Mouse (Mus musculus): ENCODE data around the gene D10Wsu102e.
"Not testable (repeated sequence)": the region's sequence is repeated elsewhere in the genome, so short reads cannot be mapped to it uniquely, and the experiment has no call there.

The D10Wsu102e gene

DNA sequence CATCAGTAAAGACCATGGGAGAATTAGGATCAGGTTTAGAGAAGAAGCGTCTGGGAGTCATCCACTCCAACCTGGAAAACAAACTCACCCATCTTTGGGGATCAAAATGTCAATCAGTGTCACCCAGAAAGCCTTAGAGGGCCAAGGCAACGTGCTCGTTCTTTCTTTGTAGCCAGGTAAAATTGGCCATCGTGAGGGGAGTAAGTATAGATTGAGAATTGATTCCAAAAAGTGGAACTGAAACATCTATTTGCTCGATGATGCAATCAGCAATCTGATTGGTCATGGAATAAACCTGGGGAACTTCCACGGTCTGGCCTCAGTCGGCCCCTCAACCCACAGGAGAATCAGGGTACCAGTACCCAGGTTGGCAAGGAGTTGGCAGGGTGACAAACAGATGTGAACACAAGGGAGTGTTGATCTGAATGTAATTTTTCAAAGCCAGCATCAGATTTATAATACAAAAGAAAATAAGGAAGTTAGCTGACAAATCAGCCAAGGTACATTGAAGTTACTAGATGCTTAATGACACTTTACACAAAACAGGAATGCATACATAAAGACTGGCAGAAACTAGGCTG lies 25.4 kb downstream of the D10Wsu102e start:
- DNase-seq (ENCODE audit: low spot score in 2 of 2), result no peak

DNA sequence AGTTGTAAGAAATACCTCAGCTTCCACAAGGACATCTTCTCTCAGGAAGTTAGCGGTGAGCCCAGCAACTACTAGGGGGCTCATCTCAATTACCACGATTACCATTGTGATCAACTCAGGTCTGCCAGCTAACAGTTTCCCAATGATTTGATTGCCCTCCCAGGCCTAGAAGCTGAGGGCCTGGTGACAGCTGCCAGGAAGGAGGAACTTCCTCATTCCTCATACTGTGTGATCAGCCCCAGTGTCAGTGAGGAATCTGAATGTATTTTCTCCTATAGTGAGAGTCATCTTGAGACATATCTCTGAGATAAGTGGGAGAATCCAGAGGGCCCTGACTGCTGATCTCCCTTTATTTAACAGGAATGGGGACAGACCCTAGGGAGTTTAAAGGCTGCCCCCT lies 37.3 kb downstream of the D10Wsu102e start:
- no peak for DNase-seq (ENCODE audit: low spot score in 2 of 2)

DNA sequence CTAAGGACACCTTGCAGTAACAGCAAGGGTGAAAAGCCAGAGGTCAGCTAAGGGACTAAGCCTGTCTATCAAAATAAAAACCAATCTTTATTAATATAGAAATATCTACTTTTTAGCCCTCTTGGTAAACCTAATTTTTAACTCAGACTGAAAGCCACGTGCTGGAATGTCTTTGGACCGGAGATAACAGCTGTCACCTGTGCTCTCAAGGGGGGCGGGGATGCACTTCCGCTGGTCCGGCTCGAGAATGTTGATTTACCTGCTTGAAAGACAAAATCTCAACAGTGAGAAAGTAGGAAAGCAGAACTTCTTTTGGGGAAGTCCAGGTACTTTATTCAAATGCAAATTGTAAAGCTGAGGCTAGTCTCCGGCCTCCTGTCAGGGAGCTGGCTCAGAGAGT lies 40.9 kb downstream of the D10Wsu102e start:
- not testable (repeated sequence) for DNase-seq (ENCODE audit: low spot score in 2 of 2)

DNA sequence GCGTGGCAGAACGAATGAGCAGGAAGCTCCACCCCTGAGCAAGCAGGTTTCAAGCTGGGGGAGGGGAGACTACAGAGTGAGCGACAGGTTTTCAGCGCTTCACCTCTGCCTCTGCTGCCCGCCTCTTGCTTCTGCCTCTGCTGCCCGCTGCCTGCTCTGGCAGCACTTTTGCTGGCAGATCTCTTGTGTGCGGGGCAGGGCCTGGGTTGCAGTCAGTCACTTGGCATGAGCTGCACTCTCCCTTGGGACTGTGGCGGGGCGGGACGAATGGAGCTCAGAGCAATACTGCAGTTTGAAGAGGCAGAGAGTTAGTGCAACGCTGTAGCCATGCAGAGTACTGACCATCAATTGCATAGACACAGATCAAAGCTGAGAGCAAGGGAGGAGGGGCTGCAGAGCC lies 45.0 kb downstream of the D10Wsu102e start:
- no peak for DNase-seq (ENCODE audit: low spot score in 2 of 2)

DNA sequence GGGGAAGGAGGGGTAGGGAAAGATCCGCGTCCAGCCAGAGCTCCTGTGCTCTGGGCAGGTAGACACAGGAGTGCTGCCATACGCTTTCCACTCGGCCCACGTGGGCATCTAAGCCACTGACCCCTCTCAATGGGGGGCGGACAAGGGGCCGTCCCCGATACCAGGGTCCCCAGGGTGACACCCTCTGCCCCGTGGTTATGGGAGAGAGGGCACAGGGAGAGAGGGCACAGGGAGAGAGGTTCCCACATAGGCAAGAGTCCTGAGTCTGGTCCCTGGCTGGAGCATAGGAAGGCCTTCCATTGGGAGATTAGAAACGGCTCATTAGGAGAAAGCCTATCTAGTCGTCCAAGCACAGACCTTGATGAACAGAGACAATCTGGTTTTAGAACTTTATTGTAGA lies 45.7 kb downstream of the D10Wsu102e start:
- no peak for DNase-seq (ENCODE audit: low spot score in 2 of 2)

DNA sequence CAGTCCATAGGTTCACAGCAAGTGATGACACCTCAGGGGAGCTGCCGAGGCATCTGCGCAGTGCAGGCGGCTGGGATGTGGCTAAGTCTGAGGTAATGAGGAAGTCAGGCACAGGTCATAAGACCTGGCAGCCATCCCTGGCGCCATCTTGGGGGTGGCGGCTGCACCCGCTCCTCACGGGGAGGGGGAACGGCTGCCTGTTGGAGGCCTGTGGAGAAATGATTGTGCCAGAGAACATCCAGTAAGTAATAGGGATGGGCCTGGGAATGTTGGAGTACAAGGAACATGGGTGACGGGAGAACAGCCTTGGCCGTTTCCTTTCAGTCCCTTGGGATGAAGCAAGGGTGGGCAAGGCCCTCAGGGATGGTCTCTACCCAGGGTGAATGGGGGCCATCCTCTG lies 47.1 kb downstream of the D10Wsu102e start:
- no peak for DNase-seq (ENCODE audit: low spot score in 2 of 2)

DNA sequence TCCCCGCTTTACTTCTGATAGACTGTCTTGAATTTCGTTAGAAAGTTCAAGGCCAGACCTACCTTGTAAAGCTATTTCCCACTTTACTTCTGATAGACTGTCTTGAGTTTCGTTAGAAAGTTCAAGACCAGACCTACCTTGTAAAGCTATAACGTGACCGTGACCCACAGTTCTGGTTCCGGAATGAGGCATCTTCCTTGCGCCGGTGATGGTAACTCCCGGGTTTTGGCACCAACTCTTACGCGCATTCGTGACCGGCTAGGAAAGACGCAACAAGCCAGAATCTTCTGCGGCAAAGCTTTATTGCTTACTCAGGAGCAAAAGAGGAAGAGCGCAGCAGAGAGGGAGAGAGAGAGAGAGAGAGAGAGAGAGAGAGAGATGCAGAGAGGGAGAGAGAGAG lies 58.4 kb downstream of the D10Wsu102e start:
- not testable (repeated sequence) for DNase-seq (ENCODE audit: low spot score in 2 of 2)

DNA sequence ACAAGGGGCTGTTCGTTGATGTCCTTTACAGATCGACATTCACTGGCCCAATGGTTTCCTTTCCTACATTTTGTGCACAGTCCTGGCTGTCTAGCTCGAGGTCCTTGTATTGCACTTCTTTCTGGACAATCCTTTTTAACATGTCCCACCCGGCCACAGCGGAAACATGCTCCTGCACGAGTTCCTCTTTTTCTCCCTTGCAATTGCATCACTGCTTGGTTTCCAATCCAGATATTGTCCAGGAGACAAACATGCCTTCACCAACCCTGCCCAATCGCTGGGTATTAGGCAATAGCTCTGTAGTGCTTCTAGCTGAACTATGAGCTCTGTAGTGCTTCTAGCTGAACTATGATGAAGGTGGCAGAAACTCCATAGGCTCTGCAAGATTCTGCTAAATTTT lies 88.6 kb downstream of the D10Wsu102e start:
- no peak for DNase-seq (ENCODE audit: low spot score in 2 of 2)

DNA sequence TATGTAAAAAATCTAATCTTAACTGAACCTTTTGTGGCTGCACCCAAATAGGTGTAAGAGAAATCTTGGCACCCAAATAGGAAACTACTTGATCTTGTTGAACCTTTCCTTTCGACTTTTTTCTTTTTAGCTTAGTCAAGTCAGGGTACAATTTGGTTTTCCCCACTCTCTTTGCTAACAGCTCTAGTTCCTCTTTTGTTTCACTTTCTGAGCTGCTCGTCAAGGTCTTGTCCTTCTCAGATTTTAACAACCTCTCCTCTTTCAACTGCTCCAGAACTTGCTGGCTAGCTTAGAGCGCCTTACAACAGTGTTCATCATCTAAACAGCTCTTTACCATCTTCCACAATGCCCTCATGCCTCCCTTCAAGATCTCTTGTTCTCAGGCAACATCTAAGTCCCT lies 97.5 kb downstream of the D10Wsu102e start:
- no peak for DNase-seq (ENCODE audit: low spot score in 2 of 2)

DNA sequence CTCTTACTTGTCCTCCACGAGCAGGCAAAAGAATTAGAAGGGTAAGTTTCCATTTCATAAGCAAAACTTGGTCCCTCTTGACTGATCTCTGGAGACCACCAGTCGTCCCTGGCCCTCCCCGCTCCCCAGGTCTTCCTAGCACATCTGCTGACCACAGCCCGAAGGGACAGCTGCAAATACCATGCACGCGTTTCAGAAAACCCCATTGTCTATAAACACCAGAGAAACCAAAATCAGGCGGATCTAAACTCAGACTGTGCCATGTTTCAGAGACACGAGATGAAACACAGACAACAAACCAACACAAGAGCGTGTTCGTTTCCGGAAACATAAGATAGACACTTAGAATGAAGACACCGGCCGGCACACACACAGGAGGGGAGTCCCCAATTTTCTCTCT lies 115.2 kb downstream of the D10Wsu102e start:
- no peak for DNase-seq (ENCODE audit: low spot score in 2 of 2)

DNA sequence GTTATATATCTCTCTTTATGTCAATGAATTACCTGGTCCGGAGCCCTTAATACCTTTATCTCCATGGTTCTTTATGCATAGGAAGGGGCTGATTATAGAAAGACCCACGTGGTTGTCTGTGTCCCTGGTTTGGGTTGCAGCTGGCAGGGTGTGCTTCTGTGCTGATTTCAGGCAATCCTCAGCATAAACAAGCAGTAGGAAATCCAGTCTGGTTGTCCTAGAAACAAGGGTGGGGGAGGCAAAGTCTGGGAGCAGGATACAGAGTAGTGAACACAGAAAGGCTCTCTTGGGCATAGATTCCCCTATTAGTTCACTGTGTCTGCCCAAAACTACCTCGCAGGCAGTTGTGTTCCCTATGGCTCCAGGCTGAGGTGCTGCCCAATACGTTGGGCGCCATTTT lies 117.3 kb downstream of the D10Wsu102e start:
- no peak for DNase-seq (ENCODE audit: low spot score in 2 of 2)

DNA sequence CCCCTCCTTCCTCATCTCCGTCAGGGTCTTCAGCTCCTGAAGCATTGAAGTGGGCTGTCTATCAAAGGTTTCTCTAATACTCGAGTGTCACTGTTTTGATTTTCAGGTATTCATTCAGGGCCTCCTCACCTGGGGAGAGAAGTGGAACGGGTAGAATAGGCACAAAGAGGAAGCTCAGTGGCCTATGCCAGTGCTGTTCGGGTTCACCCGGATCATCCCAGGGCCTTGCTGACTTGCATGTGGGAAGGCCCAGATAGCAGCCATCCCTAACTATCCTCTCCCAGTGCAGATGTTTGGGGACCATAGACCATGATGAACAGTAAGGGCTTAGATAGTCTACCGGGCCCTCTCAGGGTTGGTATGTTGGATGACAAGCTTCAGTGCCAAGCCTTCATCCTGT lies 130.5 kb downstream of the D10Wsu102e start:
- DNase-seq (ENCODE audit: low spot score in 2 of 2), result no peak

DNA sequence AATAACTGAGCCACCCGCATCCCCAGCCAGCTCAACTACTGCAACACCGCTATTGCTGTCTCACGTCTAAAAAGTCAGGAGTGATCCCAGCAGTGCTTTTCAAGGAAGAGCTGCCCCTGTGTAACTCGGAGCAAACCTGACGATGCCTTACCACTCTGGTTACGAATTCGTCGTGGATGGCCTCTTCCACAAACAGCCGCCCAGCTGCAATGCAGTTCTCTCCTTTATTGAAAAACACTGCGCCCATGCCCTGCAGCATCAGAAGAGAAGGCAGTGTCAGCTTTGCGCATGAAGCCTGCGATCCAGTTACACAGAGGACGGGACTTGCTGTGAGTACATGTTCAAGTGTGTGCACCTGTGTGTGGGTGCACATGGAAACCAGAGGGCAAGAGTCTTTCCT lies 137.3 kb downstream of the D10Wsu102e start:
- no peak for DNase-seq (ENCODE audit: low spot score in 2 of 2)

DNA sequence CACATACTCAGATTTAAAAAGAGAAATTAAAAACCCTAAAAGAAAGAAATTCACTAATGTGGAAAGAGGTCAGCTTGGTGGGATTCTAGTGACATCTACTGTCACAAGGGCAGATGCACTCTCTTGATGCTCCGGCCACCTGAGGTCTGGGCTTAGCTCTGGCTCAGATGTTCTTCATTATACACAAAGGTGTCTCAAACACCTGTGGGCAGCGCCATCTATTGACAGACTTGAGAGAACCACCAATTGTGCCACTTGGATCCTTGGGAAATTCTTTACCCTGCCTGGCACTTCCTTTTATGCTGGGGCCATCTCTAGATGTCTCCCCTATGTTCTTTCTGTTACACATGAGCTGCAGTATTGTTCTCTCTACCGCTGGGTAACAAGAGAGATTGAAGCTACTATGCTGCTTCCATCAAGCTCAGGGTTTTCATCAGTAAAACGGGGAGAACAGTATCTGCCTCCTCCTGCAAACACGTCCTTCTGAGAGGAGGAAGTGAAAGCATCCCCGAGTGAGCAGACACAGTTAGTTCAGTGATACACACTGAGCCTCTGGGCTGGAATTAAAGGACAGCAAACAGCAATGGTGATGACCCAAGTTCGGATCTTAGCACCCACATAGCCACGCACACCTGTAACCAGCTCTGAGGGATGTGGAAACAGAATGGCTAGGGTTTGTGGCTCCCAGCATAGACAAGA lies 149.1 kb downstream of the D10Wsu102e start:
- DNase-seq (ENCODE audit: low spot score in 2 of 2), result no peak

DNA sequence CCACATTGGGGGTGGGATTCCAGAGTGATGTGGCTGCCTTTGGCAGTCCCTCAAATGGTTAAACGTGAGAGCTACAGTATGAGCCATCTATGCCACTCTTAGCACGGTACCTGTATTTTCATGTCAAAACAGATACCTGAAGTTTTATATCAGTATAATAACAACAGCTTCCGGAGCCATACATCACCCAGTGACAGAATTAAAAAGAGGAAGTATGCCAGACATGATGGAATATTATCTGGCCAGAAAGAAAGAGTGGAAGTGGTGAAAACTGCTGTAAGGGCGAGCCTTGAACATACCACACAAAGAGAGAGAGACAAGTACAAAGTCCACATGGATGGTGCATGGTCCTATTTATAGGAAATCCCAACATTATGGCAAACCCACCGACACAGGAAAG lies 151.3 kb downstream of the D10Wsu102e start:
- DNase-seq (ENCODE audit: low spot score in 2 of 2), result no peak

DNA sequence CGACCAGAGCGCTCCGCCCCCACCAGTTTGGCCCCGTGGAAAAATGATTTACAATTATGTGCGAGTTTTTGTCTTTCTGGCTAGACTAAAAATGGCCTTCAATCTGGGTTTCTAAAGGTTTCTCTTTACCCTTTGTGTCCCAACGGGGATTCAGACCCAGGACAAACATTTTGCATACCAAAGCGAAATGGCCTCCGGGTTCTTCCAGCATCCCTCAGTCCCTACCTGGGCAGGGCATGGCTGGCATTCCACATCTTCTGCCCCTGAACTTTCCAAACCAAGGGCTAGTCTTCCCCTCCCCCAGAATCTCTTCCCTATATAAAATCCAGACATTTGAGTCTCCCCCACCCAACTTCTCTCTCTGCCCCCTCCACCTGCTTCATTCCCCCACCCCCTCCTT lies 153.7 kb downstream of the D10Wsu102e start:
- no peak for DNase-seq (ENCODE audit: low spot score in 2 of 2)

DNA sequence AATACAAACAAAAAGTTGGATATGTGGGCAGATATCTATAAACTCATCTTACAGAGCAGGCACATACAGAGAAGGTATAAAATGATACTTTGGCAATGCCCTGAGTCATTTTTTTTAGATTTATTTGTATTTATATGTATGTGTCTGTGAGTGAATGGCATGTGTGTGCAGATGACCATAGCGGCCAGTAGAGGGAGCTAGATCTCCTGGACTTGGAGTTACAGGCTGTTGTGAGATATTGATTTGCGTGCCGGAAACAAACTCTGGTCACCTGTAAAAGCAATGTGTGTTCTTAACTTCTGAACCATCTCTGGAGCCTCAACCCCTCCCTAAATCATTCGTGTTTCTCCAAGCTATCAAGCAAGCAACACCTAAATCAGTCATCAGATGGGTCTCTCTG lies 161.0 kb downstream of the D10Wsu102e start:
- DNase-seq (ENCODE audit: low spot score in 2 of 2), result no peak

DNA sequence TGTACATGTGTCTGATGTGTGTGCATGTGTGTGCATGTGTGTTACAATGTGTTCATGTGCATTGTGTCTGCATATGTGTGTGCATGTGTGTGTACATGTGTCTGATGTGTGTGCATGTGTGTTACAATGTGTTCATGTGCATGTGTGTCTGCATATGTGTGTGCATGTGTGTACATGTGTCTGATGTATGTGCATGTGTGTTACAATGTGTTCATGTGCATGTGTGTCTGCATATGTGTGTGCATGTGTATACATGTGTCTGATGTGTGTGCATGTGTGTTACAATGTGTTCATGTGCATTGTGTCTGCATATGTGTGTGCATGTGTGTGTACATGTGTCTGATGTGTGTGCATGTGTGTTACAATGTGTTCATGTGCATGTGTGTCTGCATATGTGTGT lies 164.2 kb downstream of the D10Wsu102e start:
- not testable (repeated sequence) for DNase-seq (ENCODE audit: low spot score in 2 of 2)

DNA sequence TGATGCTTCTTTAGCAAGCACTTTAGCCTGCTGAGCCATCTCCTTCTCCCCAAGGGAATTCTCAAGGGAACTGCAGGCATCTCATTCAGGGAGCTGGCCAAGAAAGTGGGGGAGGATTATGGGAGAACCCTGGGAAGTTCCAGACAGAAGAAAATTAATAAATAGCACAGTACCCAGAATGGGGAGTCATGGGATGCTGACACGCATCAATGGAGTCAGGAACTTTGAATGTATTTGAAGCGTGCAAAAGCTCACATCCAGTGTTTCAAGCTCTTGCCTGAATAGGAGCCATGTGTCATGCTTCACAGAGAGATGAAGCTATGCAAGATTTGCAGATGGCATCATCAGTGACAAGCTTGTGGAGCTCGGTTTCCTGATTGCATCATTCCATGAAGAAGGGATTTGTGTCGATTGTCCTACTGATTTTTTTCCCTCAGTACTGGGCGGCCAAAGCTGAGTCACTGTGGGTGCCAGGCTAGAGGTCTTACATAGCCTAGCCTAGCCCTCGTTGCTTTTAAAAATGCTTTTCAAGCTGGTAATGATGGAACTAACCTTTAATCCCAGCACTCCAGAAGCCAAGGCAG lies 170.5 kb downstream of the D10Wsu102e start:
- no peak for DNase-seq (ENCODE audit: low spot score in 2 of 2)

DNA sequence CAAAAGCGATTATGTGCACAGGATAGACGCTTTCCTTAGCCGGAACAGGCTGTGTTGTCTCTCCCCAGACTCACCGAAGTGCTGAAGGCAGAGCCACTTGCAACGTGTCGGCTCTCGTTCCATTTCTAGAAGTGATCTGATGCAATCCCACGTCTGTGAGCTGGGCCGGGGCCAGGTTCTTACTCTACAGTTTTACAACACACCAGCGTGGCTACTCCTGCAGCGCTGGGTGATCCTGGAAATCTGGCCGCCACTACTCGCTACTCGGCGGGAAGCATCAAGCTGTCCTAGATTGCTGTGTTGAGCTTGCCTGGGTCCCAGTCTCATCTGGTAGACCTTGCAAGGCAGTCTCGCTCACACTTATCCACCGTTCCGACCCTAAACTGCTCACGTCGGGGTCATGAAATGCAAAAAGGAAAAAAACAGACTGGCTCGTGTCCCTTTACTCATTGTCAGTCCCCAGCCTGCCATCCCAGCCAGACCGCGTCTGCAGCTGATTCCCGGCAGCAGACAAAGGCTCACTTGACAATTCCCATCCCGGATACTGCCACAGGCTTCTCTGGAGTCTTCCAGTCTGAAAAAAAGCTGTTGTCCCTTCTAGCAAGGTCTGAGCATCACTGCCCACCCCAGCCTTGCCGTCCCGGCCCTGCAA lies 173.4 kb downstream of the D10Wsu102e start:
- peak; percentile 30 to 44 for DNase-seq (ENCODE audit: low spot score in 2 of 2)

DNA sequence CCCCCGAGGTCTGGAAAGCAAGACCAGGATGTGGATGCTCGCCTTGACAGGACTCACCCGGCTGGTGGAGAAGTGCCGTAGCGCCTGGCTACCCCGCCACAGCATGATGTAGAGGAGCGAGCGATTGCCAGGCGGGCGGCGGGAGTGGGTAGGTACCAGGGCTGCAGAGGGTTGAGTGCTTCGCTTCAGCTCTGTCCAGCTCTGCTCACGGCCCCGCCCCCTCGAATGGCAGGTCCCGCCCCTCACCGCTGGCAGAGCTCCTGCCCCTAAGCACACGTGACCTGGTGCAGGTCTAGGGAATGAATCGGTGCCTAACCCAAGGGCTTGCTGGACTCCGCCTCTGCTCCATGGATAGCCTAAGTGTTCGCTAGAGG lies 173.9 kb downstream of the D10Wsu102e start, which contains the start of gene Aldh1l2:
Gene Aldh1l2 (minus strand): TSS at position 231 of the 374 bp plus-strand sequence.
- DNase-seq (ENCODE audit: low spot score in 2 of 2), result peak; percentile 62 to 65

DNA sequence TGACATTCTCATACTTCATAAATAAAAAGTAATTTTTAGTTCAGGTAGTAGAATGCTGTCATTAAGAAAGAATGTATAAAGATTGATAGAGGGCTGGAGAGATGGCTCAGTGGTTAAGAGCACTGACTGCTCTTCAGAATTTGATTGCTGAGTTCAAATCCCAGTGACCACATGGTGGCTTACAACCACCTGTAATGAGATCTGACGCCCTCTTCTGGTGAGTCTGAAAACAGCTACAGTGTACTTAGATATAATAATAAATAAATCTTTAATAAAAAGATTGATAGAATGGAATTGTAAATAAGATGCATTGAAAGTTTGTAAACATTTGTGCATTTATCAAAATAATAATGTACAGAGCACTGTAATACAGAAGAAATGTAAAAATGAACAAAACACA lies 176.4 kb downstream of the D10Wsu102e start:
- DNase-seq (ENCODE audit: low spot score in 2 of 2), result no peak
